In the genomic region with DNA sequence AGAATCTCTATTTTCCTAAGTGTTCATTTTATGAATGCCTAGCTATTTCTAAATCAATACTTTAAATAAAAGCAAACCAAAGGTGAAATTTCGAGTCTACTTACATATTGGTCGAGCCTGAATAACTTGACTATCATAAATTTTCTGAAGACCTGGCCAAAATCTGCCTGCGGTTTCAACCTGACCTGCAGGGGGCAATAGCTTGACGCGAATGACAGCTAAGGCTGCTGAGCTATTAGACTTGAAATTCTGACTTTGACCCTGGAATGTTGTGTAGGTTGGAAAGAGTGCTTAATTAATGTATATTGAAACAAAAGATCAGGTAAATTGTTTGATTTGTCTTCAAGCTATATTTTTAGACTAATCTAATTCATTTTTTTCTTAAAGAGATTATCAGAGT, we compare ENCODE assay signal across 9 mouse cellular contexts.
DNase-seq lines count a peak whose midpoint lies in the region; ATAC-seq lines count a peak whose summit lies in the region.
"Had no signal": no experiment of that assay in that cellular context is flagged by ENCODE, and none has a peak within 500 bp of the region (broad histone marks: within the 10 kb centered on the region; RNA-seq: fewer than 3 reads in every experiment).

No protein-coding gene starts in this region.

- 0 out of 2 replicates have a peak, but pooled peaks have one; percentile 35 for ATAC-seq in megakaryocyte, adult 5-6 weeks (ENCODE audit: poor library complexity, severe bottlenecking)

- DNase-seq in heart, adult 8-10 months (ENCODE audit: low spot score) = peak; percentile 15
- DNase-seq in heart, adult 9 months (ENCODE audit: low spot score in 2 of 2) = no peak
- peak; percentile 6 to 20 for DNase-seq in urinary bladder, postnatal 36 days (ENCODE audit: low spot score in 2 of 2)
- DNase-seq in urinary bladder, adult 2 months (ENCODE audit: low spot score) = no peak
- DNase-seq in embryo, embryonic 10 days (ENCODE audit: low spot score) = peak; percentile 85
- peak; percentile 69 to 74 for DNase-seq in kidney, postnatal 4 days
- no peak for DNase-seq in spleen, postnatal 10 days (ENCODE audit: low spot score in 2 of 2)
- DNase-seq: liver, embryonic 13.5 days had no signal

Comparison
In these comparisons a context has a peak if more than half of its experiments do, and no peak if none do; other contexts are left out.
1. DNase-seq: peak in heart, adult 8-10 months (single experiment), urinary bladder, postnatal 36 days (2 of 2), embryo, embryonic 10 days (single experiment) and kidney, postnatal 4 days (2 of 2); none in heart, adult 9 months (0 of 2), urinary bladder, adult 2 months (single experiment) and spleen, postnatal 10 days (0 of 2).